Mouse (Mus musculus) layer of hippocampus, adult 6 months (tissue): ENCODE results near the gene Pdzd8. TPM values are rescaled to one million over a fixed set of nuclear protein-coding genes. Genes with fewer than 3 reads are reported as not detected.

Experiments
- long read RNA-seq, 2 experiments: library from polyadenylated mRNA; unstranded; transcript quantifications; one replicate each; pipeline ENCODE4 v2.0.0; 2019 to 2020
- polyA plus RNA-seq: library from polyadenylated mRNA; unstranded; fragments of <200 nt; fragmentation: Nextera tagmentation; gene quantifications from 2 replicates; pipeline ENCODE4 v1.2.3, GENCODE M21; 2021

The Pdzd8 gene
- 4.6 TPM in 2 replicates for polyA plus RNA-seq
- long read RNA-seq, experiment 1, full-length matches to known transcripts: 2 of 18 reads
- long read RNA-seq, experiment 1, partial matches to known transcripts: 1 of 18 reads
- long read RNA-seq, experiment 1, other reads (novel, unspliced or antisense): 15 of 18 reads
- long read RNA-seq, experiment 2, full-length matches to known transcripts: 5 of 23 reads
- long read RNA-seq, experiment 2, partial matches to known transcripts: 2 of 23 reads
- long read RNA-seq, experiment 2, other reads (novel, unspliced or antisense): 16 of 23 reads

GRCm38 (mm10) chr19:59345658-59346283 lies at the start of gene Pdzd8:
Pdzd8 (minus strand) TSS chr19:59345780.

DNA sequence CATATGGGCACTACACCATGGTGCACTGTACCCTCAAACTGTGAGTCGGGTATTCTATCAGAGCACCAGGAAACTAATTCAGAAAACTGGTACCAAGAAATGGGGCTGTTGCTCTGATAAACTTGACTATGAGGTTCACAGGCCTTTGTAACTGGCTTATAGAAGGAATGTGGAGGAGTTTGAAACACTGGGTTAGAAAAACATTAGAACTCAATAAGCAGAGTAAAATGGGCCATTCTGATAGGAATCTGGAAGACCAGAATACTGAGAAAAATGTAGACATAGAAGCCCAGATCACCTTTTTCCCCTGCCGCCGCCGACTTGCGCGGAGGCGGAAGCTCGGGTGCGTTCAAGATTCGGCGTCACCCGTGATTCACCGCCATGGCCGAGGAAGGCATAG lies 23.6 kb downstream of the Pdzd8 start, which contains the start of gene Rps12-ps3:
Rps12-ps3 (plus strand) TSS at position 301 of the 400 bp plus-strand sequence.

GRCm38 (mm10) chr19:59260718-59261442 lies 84.7 kb downstream of the Pdzd8 start, which contains the start of gene Slc18a2:
Slc18a2 (plus strand) TSS chr19:59260896.

Other genes with a start within 250 kb of the Pdzd8 start
- 0.14 TPM in 1 of 2 replicates, not detected in the other for gene Vax1, start 175.7 kb downstream of the Pdzd8 start, polyA plus RNA-seq
- not detected in 2 replicates for gene Kcnk18, start 126.6 kb downstream of the Pdzd8 start, polyA plus RNA-seq
- gene Slc18a2, start 84.9 kb downstream of the Pdzd8 start, polyA plus RNA-seq: 2.9 and 6.4 TPM in 2 replicates
- gene Rps12-ps3, start 23.5 kb downstream of the Pdzd8 start, polyA plus RNA-seq: 12.8 and 13.8 TPM in 2 replicates
- gene Emx2, start 112.6 kb upstream of the Pdzd8 start, polyA plus RNA-seq: 4.5 and 5.1 TPM in 2 replicates